Mouse (Mus musculus): ENCODE measurements around the gene Mtf2.

GRCm38 (mm10) chr5:108072301-108072700 is 6.8 kb downstream of the Mtf2 start:
- TF ChIP-seq CTCF (IDR thresholded peaks at IDR 0.05; ENCODE audit: low read depth, low read length) (no peak), POLR2A (IDR thresholded peaks at IDR 0.05; ENCODE audit: extremely low read depth, insufficient read depth, low read length) (no peak)

Measured in liver, adult 2 months (tissue).